Mouse (Mus musculus): ENCODE results near the gene Nap1l1.
"Not testable (repeated sequence)": the region's sequence is repeated elsewhere in the genome, so short reads cannot be mapped to it uniquely, and the experiment has no call there.

Nap1l1 gene

DNA sequence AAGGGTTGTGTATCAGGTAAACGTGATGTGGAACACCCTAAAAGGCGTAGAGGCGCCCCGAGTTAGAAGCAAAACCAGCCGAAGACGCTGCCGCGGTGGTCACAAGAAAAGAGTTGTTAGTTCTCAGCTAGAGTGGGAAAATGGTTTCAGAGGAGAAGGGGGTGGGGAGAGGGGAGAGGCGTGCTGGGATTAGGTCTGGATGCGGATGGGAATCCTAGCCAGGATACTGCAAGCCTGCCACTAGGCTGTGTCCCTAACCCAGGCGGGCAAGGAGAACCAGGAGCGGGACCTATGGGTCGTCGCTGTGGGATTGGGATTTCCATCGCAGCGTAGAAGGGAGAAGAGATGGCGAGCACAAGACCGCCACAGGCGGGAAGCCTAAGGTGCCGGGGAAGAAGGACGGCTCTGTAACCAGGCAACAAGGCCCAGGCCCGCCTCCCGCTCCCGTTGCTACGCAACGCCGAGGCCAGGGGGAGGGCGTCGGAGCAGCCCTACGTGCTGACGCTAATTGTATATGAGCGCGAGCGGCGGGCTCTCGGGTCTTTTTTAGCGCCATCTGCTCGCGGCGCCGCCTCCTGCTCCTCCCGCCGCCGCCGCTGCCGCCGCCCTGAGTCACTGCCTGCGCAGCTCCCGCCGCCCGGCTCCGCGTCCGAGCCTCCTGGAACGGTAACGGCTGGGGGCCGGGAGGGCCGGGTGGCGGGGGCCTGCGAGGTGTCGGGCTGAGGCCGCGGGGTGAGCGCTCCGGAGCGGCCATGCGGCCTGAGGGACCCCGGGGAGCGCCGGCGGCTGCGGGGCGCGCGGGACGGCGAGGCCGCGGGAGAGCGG is at the start of gene Nap1l1:
Gene Nap1l1 (plus strand): TSS at position 538 of the 825 bp plus-strand sequence.
- DNase-seq: peak; percentile 96

DNA sequence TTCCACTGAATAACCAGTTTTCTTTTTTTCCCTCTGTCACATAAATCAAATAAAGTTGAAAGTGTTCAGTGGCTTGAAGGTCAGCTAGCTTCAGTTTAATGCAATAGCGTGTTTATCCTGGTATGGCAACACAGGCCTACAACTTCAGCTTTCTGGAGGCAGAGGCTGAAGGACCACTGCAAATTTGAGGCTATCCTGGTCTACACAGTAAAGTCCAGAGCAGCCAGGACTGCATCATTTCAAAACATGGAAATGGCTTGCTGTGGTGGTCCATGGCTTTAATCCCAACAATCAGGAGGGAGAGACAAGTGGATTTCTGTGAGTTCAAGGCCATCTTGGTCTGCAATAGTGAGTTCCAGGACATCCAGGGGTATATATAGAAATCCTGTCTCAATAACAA is 46.5 kb upstream of the Nap1l1 start:
- DNase-seq: no peak

DNA sequence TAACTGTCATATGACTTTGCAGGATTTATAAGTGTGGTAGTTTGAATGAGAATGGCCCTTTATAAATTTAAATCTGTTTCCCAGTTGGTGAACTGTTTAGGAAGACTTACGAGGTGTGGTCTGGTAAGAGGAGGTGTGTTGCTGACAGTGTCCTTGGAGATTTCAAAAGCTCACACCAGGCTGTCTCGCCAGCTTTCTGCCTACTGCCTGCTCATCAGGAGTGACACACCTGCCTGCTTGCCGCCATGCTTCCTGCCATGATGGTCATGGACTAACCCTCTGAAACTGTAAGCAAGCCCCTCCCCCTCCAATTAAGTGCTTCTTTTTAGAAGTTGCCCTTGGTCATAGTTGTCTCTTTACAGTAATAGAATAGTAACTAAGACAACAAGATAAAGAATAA is 39.5 kb upstream of the Nap1l1 start:
- no peak for DNase-seq

DNA sequence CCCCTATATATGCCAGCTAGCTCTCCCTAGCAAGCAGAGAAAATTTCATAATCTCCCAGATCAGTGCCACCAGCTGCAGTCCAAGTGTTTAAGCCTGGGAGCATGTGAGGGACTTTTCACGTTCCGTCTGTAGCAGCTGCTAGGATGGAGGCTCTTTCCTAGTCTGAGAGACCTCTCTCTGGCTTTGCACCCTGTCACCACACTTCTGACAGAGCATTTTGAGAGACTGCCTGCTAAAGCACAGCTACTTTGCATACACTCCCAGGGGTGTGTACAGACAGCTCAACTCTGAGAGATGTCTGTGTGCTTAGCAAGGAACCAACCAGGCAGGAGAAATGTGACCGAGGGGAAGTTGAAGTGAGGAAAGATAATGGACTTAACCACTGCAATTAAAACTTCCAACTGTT is 32.0 kb upstream of the Nap1l1 start:
- DNase-seq: no peak

DNA sequence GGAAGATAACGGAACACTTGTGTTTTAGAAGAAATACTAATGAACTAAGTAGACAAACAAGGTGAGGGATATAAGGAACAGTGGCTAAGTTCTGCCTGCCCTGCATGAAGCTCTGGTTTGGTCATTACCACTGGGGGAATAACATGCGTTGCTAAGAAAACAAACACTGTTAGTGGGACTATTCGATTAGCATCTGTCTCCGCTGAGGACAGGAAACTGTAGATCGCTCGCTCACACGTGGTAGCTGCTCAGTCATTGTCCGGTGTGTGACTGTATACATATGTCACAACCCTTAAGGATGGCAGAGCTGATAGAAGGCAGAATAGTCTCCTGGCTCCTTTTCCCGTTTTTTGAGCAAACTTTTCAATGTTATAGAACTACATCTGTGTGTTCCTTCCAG is 28.8 kb upstream of the Nap1l1 start:
- no peak for DNase-seq

DNA sequence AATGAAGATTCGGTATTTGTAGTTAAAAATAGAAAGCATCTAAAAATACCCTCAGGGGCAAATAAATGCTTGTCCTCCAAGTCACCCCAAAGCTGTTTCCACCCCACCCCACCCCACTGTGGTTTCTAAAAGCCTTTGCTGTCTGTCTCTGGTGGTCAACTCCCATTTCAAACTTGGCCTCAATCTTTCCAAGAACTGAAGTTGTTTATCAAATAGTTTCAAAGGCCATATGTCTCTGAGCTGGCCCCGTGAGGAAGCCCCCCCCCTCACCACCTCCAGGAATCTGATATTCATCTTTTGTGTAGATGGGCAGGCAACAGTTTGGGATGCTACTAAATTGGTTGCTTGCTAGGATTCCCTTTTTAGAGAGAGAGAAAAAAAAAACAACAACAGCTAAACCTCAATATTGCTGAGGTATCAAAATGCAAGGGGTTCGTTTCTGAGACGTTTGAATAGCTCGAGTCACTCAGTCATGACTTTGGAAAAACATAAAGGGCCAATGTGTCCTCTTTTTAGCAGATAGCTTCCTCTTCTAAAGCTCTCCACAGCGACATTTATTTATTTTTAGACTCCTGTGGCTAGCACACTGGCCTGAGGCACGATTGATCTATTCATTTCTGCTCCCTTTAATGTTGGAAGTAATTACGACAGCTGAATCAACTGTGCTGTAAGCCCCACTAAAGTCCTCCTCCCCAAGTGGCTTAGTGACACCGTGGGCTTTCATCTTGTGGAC is 26.9 kb upstream of the Nap1l1 start:
- DNase-seq: no peak

DNA sequence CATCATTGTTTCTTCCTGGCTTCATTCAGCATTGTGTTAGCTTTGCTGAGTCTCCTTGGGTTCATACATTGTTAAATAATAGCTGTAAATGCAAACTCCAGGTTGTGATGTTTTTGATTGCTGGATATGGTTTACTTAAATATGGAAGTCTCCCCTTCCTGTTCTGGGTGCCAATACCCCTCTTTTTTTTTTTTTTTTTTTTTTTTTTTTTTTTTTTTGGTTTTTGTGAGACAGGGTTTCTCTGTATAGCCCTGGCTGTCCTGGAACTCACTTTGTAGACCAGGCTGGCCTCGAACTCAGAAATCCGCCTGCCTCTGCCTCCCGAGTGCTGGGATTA is 26.4 kb upstream of the Nap1l1 start:
- DNase-seq: not testable (repeated sequence)

DNA sequence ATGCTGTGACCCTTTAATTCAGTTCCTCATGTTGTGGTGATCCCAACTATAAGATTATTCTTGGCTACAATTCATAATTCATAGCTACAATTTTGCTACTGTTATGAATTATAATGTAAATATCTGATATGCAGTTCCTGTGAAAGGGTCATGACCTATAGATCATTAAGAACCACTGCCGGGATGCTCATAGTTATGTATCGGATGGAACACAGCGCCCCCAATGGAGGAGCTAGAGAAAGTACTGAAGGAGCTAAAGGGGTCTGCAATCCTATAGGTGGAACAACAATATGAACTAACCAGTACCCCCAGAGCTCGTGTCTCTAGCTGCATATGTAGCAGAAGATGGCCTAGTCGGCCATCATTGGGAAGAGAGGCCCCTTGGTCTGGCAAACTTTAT is 23.4 kb upstream of the Nap1l1 start:
- not testable (repeated sequence) for DNase-seq

DNA sequence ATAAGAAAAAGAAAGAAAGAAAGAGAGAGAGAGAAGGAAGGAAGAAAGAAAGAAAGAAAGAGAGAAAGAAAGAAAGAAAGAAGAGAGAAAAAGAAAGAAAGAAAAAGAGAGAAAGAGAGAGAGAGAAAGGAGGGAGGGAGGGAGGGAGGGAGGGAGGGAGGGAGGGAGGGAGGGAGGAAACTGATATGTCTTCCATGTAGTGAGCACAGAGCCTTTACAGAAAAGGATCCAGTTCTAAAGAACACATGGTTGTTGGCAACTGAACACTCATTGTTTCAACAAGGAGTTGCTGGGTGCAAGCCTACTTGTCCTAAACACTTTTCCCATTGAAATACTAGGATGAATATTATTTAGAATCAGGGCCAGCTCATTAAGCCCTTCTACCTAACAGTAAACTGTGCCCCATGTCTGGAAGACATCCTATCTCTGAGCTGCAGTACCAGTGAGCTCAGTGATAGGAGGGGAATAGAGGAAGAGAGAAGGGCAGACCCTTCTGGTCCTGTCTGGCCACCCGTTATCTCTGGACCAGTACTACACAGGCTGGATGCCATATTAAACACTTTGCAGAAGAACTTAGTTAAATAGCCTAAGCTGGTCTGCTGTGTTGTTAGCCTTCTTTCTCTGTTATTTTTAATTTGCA is 21.2 kb upstream of the Nap1l1 start:
- no peak for DNase-seq

DNA sequence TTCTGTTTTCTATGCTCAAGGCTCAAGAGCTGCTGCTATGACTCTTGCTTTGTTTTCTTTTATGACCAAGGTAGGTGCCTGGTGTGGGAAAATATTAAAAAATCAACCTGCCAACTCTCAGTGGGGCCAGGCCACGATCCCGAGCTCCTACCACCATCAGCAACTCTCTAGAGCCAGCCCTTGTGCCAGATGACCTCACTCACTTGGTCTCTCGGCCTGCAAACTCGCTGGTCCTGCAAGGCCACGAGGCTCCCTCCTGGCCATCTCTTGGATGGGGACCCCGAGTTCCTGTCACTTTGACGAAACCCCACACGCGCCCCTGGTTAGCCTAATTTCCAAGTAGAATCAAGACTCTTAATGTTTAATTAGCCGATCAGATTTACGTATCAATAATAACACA is 20.6 kb upstream of the Nap1l1 start:
- DNase-seq: no peak

DNA sequence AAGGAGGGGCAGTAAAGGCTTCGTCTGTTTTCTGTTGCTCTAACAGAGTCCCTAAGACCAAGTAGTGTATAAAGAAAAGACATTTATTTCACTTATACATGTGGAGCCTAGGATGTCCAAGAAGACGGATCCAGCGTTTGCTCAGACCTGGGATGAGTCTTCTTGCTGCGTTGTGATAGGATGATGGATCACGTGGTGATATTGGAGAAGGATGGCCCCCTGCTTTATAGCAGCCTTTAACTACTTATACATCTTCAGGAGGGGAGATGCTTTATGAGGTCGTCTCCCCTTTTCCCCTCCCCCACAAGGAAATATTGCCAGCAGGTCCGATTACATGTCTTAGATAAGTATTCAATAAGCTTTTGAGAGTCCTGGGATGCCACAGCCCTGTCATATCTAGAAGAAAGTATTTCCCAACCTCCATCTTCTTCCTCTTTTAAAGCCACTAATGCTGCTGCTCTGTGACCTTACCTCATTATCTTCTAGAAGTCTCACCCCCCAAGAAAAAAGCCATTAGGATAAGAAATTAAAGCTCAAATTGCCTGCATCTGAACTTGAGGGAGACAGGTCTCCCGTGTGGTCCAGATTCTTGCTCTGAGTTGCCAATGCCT is 18.2 kb upstream of the Nap1l1 start:
- no peak for DNase-seq

DNA sequence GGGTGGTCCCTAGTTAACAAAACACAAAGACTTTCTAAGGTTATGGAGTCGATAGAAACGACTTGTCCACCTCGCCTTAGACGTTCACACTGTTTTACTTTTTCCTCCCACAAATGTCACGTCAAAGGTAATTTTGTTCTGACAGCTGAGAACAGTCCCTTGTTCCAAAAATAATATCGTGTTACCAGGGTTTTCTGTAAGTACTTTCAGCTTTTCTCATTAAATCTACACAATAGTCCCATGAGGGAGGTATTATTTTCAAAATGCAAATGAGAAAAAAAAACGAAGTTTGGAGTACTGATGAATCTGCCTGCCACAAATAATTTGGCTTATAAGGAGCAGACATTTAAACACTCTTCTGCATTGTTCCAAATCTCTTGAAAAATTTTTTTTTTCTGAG is 14.9 kb upstream of the Nap1l1 start:
- no peak for DNase-seq

DNA sequence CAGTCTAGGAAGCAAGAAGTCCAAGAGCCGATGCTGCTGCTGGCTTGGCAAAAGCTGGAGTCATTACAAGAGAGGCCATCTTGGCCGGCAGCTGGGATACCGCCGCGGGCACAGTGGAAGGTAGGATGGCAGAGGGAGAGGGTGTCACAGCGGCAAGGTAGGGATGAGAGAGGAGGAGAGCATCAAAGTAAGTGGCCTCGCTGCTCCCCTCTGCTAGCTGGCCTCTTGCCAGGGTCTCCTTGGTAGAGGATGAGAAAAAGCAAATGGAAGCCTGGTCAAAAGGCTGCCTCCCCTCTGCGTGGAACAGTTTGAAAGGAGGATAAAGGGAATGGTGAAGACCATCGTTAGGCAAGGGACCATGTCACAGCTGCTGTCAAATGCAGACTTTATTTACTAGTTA is 14.0 kb upstream of the Nap1l1 start:
- DNase-seq: no peak

DNA sequence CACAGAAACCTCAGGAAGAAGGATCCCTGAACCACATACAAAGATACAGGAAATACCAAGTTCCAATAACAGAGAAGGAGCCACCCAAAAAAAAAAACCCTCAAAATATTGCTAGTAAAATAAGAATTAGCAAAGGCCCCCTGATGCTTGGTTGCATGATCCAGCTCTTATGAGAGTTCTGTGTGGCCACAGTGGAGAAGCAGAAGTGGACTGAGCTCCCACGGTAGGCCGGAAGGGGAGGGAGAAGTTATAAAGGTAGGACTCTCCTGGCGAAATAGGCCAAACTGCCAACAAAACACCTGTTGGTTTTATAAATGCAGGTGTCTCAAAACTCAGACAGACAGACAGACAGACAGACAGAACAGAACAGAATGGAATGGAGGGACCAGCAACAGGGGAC is 13.1 kb upstream of the Nap1l1 start:
- DNase-seq: no peak

DNA sequence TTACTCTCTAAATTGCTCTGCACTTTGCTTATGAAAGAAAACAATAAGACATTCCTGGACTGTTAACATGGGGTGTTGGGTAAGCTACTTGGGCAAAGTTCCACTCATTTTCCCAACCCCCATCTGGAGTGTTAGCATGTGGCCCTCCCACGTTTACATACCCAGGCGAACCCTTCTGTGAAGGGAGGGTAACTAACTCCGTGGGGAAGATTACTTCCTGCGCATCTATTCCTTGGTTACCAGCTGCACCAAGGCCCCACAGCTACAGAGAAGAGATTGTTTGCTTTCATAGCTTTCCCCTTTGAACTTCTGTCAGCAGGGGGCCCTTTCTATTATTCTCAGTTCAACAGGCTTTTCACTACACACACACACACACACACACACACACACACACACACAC is 12.6 kb upstream of the Nap1l1 start:
- DNase-seq: no peak

DNA sequence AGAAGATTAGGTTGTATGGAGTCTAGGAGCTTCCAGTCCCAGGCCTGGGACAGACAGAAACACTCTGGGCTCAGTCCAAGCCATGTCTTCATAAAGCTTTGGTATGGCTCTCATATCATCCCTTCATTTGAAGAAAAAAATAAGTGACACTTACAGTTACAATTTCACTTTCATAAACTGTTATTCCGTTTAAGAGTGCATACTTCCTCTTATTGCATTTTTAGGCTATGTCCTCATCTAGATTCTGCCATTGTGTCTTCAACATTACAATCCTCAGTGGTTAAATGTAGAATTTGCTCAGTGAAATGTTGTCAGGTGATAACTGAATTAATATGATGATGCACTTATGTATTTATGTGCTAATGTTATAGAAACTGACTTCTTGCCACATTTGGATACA is 8.2 kb upstream of the Nap1l1 start:
- DNase-seq: no peak

DNA sequence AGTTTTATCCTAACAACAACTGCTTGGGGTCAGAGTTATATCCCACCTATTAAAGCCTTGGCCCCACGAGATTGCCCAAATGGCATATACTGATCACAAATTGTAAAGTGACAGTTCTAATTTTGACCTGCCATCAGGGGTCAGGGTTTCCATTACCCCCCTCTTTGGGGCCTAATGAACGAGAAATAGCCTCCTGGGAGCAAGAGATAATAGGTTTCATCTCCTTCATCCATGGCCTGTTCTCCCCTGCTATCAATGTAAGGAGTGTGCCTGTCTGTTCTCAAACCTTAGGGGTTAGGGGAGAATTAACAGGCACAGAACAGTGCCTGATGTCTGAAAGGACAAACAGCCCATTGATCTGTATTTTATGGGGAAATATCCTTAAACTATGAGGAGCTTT is 7.6 kb upstream of the Nap1l1 start:
- DNase-seq: no peak

DNA sequence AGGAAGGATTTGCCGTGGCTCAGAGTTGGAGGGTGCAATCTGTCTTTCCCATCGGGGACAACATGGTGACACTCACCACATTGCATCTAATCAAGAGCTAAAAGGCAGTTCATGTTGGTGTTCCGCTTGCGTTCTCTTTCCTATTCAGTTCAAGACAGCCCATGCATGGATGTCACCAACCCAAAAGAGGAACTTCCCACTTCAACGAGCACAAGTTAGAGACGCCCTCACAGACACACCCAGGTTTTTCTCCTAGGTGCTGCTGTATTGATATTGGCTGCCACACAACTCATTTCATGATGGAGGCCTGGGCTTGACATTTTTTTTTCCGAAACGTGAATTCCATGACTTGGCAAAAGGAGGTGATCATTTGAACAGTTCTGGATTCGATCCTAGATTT is 1.9 kb upstream of the Nap1l1 start:
- DNase-seq: no peak

DNA sequence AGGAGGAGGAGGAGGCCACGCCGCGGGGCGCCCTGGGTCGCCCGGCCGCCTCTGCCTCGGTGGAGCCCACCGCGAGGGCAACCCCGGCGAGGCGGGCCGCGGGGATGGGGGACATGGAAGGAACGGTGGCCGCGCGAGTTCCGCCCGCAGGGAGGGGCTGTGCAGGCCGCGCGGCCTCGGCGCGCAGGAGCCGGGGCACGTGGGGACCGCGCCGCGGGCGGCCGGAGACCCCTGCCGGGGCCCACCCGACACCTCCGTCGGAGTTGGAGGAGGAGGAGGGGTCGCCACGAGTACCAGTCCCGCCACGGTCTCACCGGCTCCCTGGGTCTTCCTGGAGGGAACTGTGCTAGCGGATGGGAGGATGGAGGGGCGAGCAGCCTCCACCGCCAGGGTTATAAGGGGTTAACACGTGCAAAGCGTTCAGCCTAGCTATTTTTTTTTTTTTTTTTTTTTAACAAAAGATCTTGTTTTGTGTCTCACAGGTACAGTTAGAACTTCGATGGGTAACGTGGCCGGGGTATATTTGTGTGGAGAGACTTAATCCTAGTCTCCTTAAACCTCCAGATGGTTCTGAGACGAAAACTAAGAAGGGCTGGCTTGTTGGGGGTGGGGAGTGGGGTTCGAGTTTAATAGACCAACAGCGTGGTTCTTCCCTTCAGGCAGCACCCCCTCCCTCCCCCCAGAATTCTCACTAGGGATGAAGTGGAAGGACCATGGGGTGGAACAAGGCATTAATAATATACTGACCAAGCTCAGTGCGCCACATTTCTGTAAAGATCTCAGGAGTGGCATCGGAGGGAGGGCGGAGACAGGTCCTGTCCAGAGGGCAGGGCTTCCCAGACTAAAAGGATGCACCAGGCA is 718 bp downstream of the Nap1l1 start:
- DNase-seq: peak; percentile 41

DNA sequence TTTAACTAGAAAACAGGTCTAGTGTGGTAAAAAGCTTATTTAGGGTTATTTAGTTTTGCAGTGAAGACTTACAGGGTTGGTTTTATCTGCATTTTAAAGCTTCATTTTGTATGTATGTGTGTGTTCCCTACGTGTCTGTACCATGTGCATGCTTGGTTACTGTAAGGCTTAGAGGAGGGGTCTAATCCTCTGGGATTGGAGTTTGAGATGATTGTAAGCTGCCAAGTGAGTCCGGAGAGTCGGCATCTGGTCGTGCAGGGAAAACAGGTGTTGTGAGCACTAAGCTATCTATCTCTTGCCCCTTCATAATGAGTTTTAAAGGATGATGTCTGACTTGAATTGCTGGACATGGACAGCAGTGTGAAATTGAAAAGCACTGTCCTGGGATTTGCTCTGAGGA is 3.3 kb downstream of the Nap1l1 start:
- DNase-seq: no peak

DNA sequence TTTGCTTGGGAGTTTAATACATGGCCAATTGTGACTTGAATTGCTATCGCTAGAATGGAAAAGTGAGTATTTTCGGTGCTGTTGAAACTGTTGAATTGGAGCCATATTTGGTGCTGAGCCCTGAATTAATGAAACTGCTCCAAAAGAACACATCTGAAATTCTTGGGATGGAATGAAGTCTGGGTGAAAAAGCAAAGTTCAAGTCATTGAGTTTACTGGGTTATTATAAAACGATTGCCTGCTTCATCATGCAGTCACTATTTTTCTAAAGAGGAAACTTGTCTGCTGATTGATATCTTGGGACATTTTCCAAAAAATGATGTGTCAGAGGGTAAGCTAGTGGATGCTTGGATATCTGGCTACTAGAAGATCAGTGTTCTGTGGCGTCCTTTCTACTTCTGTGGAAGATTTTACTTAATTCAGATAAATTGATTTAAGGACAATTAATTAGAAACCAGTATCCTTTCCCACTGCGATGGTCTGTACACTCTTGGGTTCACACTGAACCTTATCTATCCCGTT is 4.0 kb downstream of the Nap1l1 start:
- DNase-seq: no peak

DNA sequence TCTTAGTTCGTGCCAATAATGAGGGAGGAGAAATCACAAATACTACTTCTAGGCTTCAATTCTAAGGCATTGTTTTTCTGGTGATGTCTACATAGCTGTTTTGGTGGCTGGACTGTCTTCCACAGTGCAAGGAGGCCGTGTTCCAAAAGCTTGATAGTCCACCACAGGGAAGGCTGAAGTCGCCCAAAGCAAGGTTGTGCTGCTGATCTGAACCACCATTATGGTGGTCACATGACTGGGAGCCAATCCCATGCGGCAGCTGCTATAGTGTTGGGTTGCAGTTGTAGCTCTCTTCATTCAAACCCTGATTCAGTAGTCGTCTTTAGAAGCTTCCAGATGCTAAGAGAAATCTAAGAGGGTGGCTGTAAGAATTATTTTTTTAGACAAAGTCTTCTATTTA is 6.6 kb downstream of the Nap1l1 start:
- no peak for DNase-seq

DNA sequence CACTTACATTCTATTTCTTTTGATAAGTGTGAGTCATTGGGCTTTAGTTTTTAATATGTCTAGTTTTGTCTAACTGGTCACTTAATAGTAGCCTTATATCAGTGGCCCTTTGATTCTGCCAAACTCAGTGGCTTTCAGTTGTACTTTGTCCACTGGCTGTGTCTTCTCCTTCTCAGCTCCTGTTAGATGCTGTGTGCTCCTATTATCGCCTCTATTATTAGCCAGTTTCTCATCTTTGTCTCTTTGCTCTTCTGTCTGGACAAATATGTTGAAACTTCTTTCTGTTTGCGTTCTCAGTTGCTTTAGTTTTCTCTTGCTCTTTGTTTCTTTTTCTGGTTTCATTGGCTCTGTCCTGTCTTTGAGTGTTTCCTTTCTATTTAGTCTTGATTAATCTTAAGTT is 9.6 kb downstream of the Nap1l1 start:
- no peak for DNase-seq
